Mouse (Mus musculus): ENCODE results near the gene Sdc1. TPM values are rescaled to one million over a fixed set of nuclear protein-coding genes. Genes with fewer than 3 reads are reported as not detected.
A peak's percentile ranks its signal among the peaks of the same experiment; 100 is the strongest.

The Sdc1 gene
- total and polyA plus RNA-seq, 2 experiments from 2014 or later: 14.0 to 17.1 TPM

DNA sequence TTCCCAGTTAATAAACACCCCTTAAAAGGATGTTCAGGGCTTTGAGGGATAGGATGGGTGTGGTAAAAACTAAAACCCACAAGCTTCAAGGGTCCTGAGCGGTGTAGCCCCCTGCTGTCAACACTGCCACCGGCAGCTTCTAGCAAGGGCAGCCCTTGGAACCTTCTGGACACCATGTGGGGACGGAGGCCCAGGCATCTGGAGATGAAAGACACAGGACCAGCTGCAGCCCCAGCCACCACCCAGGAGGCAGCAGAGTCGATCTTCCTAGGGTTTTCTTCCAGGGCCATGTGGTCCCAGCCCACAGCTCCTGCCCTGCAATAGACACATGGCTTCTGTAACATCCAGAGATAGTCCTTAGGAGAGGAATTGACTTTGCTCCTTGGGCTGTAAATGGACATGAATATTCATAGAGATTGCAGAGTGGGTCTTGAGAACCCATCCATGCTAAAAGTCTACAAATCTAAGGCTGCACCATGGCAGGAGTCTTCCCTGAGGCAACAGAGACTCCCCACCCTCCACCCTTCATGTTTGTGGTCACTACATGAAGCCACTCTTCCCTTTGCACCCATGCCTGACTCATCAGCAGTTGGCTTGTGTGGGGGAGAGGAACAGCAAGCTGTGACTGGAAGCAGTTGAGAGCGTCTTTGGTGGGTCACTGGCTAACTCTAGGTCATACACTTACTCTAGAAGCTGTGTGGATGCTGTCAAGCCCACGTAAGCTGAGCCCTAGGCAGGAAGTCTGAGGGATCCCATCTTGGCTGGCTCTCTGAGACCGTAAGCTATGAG lies 34.0 kb downstream of the Sdc1 start:
- Histone ChIP-seq H3K36me3 (ENCODE audit: insufficient read depth, low read length) (no peaks in the 10 kb centered on the region), H3K4me2 (ENCODE audit: low read depth, low read length) (no peak overlapping the region), H3K27me3 (ENCODE audit: insufficient read depth, low read length) (no peaks in the 10 kb centered on the region), H3K27ac (no peak overlapping the region), H3K9me3 (ENCODE audit: low read length) (no peaks in the 10 kb centered on the region), H3K4me1 (ENCODE audit: insufficient read depth, low read length) (no peaks in the 10 kb centered on the region), H3K9ac (replicated peaks; ENCODE audit: low read length) (no peak overlapping the region), H3K4me3 (ENCODE audit: low read length) (no peak overlapping the region)
- no peak for DNase-seq (ENCODE audit: low spot score)
- WGBS: 76% methylated on average over 7 of the region's 7 CpGs
- no peak for TF ChIP-seq CTCF (IDR thresholded peaks at IDR 0.05; ENCODE audit: low read depth)
- no peak for ATAC-seq

DNA sequence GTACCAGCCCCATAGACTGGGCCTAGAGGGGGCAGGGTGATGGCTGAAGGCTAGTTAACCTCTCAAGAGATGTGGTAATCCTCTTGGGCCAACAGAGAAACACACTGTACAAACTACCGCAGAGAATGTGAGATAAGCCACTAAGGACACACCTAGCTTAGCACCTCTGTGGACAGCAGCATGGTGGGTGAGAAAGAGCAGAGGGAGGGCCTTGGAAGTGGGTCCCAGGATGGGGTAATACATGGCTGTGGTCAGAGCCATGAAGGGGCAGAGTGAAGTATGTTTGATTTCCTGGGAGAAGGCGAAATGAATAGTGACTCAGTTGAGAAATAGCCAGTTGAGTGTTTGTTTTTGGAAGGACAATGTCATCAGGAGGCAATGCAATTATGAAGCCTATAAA lies 38.0 kb downstream of the Sdc1 start:
- Histone ChIP-seq H3K4me2 (ENCODE audit: low read depth, low read length) (no peak overlapping the region), H3K27ac (no peak overlapping the region), H3K4me1 (ENCODE audit: insufficient read depth, low read length) (no peaks in the 10 kb centered on the region), H3K9ac (replicated peaks; ENCODE audit: low read length) (no peak overlapping the region), H3K27me3 (ENCODE audit: insufficient read depth, low read length) (no peaks in the 10 kb centered on the region), H3K4me3 (ENCODE audit: low read length) (no peak overlapping the region), H3K9me3 (ENCODE audit: low read length) (no peaks in the 10 kb centered on the region), H3K36me3 (ENCODE audit: insufficient read depth, low read length) (no peaks in the 10 kb centered on the region)
- ATAC-seq: no peak
- DNase-seq (ENCODE audit: low spot score): no peak
- WGBS: 88% methylated on average over 2 of the region's 2 CpGs
- no peak for TF ChIP-seq CTCF (IDR thresholded peaks at IDR 0.05; ENCODE audit: low read depth)

DNA sequence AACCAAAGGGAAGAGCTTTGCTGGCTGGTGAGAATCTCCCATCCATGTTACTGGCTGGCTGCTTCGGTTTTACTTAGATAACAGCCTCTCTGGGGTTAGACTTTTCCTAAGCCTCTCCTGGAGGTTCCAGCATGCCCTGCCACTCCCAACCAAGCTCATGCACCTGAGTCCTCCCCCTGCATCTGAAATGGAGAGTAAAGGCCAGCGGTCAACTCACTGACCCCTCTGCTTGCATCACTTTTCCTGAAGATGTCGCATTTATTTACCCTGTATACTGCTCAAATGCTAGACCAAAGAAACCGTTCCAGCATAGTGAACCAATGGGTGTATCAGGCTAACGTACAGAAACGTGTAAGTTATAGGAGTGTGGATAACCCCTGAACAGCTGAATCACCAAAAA lies 38.5 kb downstream of the Sdc1 start:
- Histone ChIP-seq H3K9me3 (ENCODE audit: low read length) (no peaks in the 10 kb centered on the region), H3K4me3 (ENCODE audit: low read length) (no peak overlapping the region), H3K27me3 (ENCODE audit: insufficient read depth, low read length) (no peaks in the 10 kb centered on the region), H3K4me2 (ENCODE audit: low read depth, low read length) (no peak overlapping the region), H3K9ac (replicated peaks; ENCODE audit: low read length) (no peak overlapping the region), H3K4me1 (ENCODE audit: insufficient read depth, low read length) (no peaks in the 10 kb centered on the region), H3K27ac (no peak overlapping the region), H3K36me3 (ENCODE audit: insufficient read depth, low read length) (no peaks in the 10 kb centered on the region)
- no peak for DNase-seq (ENCODE audit: low spot score)
- 91% methylated on average over 6 of the region's 6 CpGs for WGBS
- ATAC-seq: no peak
- TF ChIP-seq CTCF (IDR thresholded peaks at IDR 0.05; ENCODE audit: low read depth): no peak

DNA sequence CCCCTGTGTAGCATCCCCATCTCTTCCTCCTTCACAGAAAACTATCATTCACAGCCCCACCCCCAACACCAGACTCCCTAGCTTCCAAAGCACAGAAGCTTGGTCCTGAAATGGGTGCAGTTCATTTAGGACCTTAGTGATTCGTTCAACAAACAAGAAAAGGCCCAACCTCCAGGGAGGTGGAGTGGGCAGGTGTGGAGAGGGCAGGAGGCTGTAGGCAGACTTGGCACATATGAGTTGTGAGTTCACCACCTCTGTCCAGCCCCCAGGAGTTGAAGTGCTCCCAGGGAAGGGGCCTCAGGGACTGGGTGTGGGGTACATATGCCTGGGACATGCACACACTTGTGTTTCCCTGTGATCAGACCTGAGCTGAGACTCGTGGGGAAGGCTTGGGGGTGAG lies 39.8 kb downstream of the Sdc1 start:
- Histone ChIP-seq H3K27me3 (ENCODE audit: insufficient read depth, low read length) (no peaks in the 10 kb centered on the region), H3K4me3 (ENCODE audit: low read length) (no peak overlapping the region), H3K4me2 (ENCODE audit: low read depth, low read length) (no peak overlapping the region), H3K9me3 (ENCODE audit: low read length) (no peaks in the 10 kb centered on the region), H3K9ac (replicated peaks; ENCODE audit: low read length) (no peak overlapping the region), H3K27ac (no peak overlapping the region), H3K4me1 (ENCODE audit: insufficient read depth, low read length) (no peaks in the 10 kb centered on the region), H3K36me3 (ENCODE audit: insufficient read depth, low read length) (no peaks in the 10 kb centered on the region)
- ATAC-seq: no peak
- no peak for DNase-seq (ENCODE audit: low spot score)
- no peak for TF ChIP-seq CTCF (IDR thresholded peaks at IDR 0.05; ENCODE audit: low read depth)
- 72% methylated on average over 2 of the region's 2 CpGs for WGBS

DNA sequence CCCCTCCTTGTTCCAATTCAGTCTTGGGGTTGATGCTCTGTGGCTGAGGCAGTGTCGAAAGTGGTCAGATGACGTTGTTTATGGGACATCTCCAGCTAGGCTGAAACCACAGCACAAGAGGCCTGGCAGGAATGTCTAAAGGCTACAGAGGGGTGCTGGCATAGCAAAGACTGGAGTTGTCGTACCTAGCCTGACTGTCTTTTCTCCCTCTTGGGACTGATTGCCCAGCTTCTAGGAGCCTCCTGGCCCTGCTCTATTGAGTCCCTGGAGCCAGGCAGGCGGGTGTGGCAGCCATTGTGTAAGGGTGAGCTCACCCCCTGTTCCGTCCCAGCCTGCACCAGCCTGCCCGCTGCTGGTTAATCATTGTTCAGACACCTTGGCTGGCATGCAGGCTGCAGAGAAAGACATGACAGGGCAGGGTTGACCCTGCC lies 40.3 kb downstream of the Sdc1 start:
- Histone ChIP-seq H3K27me3 (ENCODE audit: insufficient read depth, low read length) (no peaks in the 10 kb centered on the region), H3K4me2 (ENCODE audit: low read depth, low read length) (no peak overlapping the region), H3K9me3 (ENCODE audit: low read length) (no peaks in the 10 kb centered on the region), H3K36me3 (ENCODE audit: insufficient read depth, low read length) (no peaks in the 10 kb centered on the region), H3K27ac (no peak overlapping the region), H3K4me1 (ENCODE audit: insufficient read depth, low read length) (no peaks in the 10 kb centered on the region), H3K4me3 (ENCODE audit: low read length) (no peak overlapping the region), H3K9ac (replicated peaks; ENCODE audit: low read length) (no peak overlapping the region)
- no peak for DNase-seq (ENCODE audit: low spot score)
- TF ChIP-seq CTCF (IDR thresholded peaks at IDR 0.05; ENCODE audit: low read depth): peak; percentile 20; the same call in 1 of the 2 replicates
- no peak for ATAC-seq
- WGBS: 41% methylated on average over 6 of the region's 6 CpGs

DNA sequence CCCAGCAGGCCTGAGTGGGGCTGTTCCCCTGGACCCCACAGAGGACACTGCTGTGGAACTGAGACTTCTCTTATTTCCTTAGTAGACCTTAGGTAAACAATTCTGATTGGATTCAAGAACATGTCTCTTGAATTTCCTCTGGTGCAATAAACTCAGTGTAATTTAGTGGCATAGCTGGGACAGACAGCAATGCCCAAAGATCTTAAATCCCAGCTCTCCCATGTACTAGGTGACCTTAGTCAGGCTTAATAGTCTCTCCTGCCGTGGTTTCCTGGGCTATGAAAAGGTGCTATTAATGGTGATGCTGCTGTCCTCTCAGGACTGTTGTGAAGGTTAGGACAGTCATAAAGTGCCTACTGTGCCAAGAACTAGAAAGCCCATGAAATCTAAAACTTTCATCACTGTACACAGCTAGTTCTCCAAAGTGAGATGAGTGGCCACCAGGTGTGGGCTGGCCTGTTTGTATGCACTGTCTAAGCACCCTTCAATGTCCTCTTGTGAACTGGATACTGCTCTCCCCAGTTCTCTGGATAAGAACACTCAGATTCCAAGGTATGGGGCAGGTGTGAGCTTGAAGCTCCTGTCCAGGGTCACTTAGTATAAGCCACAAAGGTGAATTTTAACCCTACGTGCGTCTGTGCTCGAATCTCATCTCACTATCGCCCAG lies 40.9 kb downstream of the Sdc1 start:
- Histone ChIP-seq H3K27ac (no peak overlapping the region), H3K36me3 (ENCODE audit: insufficient read depth, low read length) (no peaks in the 10 kb centered on the region), H3K4me2 (ENCODE audit: low read depth, low read length) (no peak overlapping the region), H3K9ac (replicated peaks; ENCODE audit: low read length) (no peak overlapping the region), H3K4me1 (ENCODE audit: insufficient read depth, low read length) (no peaks in the 10 kb centered on the region), H3K9me3 (ENCODE audit: low read length) (no peaks in the 10 kb centered on the region), H3K4me3 (ENCODE audit: low read length) (no peak overlapping the region), H3K27me3 (ENCODE audit: insufficient read depth, low read length) (no peaks in the 10 kb centered on the region)
- WGBS: 90% methylated on average over 5 of the region's 5 CpGs
- no peak for TF ChIP-seq CTCF (IDR thresholded peaks at IDR 0.05; ENCODE audit: low read depth)
- no peak for ATAC-seq
- no peak for DNase-seq (ENCODE audit: low spot score)

Data from hindbrain, postnatal 0 days (tissue).